Mouse (Mus musculus) thymus, adult 2 months (tissue): ENCODE data around the gene Gcfc2.

ENCODE experiments used
- CTCF ChIP-seq: fragments of 200-500 bp; IDR thresholded peaks from 2 replicates; pipeline ENCODE4 v1.5.1; 2012; ENCODE audit warnings: mild to moderate bottlenecking, control low read depth, low read length, moderate library complexity, borderline replicate concordance; ENCODE audit not compliant: control insufficient read depth, poor library complexity, insufficient read depth; ENCODE audit errors: extremely low read depth
- POLR2A ChIP-seq: fragments of 200-500 bp; IDR thresholded peaks from 2 replicates; pipeline ENCODE4 v1.6.1; 2012; ENCODE audit warnings: mild to moderate bottlenecking, low read length, control low read depth, moderate library complexity; ENCODE audit not compliant: control insufficient read depth, poor library complexity, insufficient read depth; ENCODE audit errors: extremely low read depth

GRCm38 (mm10) chr6:81924304-81924703 lies 835 bp downstream of the Gcfc2 start:
- TF ChIP-seq CTCF (no peak), POLR2A (no peak)
